ENCODE assay signal across 46 mouse cellular contexts in genomic region chr2:101610861-101611260, GRCm38 (mm10). TPM values are rescaled to one million over a fixed set of nuclear protein-coding genes. Genes with fewer than 3 reads are reported as not detected.
"Had no signal": no experiment of that assay in that cellular context is flagged by ENCODE, and none has a peak within 500 bp of the region (broad histone marks: within the 10 kb centered on the region; RNA-seq: fewer than 3 reads in every experiment).

No protein-coding gene starts in this region.

- H3K4me2 ChIP-seq: heart, embryonic 11.5 days; heart, embryonic 12.5 days; heart, embryonic 13.5 days; heart, embryonic 15.5 days; hindbrain, embryonic 12.5 days; hindbrain, embryonic 13.5 days; hindbrain, embryonic 14.5 days; hindbrain, embryonic 15.5 days; intestine, embryonic 15.5 days; kidney, embryonic 15.5 days had no signal

- H3K4me1 ChIP-seq: hindbrain, embryonic 15.5 days; intestine, embryonic 15.5 days had no signal

- ATAC-seq: hindbrain, embryonic 16.5 days; hindbrain, postnatal 0 days; inflammation-experienced regulatory T-cells, adult 6 months; intestine, embryonic 15.5 days; intestine, embryonic 16.5 days; intestine, postnatal 0 days had no signal

- H3K4me3 ChIP-seq: heart, adult 2 months; heart, embryonic 10.5 days; heart, embryonic 12.5 days; heart, embryonic 13.5 days; heart, embryonic 15.5 days; hindbrain, embryonic 10.5 days; hindbrain, embryonic 12.5 days; hindbrain, embryonic 13.5 days; hindbrain, embryonic 15.5 days; intestine, embryonic 15.5 days; kidney, embryonic 15.5 days had no signal

- DNase-seq: heart, adult 2 months; heart, postnatal 10 days; heart, postnatal 14 days; heart, postnatal 36 days; heart, postnatal 4 days; kidney, adult 11 months; kidney, adult 18-20 months; kidney, adult 2 months; kidney, adult 8-10 months; kidney, adult 9 months; kidney, postnatal 10 days; kidney, postnatal 14 days; kidney, postnatal 25 days; kidney, postnatal 36 days; kidney, postnatal 4 days; layer of hippocampus, adult 9-11 months had no signal

- H3K9me3 ChIP-seq: heart, embryonic 10.5 days; heart, embryonic 12.5 days; heart, embryonic 13.5 days; heart, embryonic 15.5 days; hindbrain, embryonic 10.5 days; hindbrain, embryonic 12.5 days; hindbrain, embryonic 13.5 days; hindbrain, embryonic 15.5 days; intestine, embryonic 15.5 days; kidney, embryonic 15.5 days had no signal

- H3K36me3 ChIP-seq: heart, embryonic 10.5 days; heart, embryonic 12.5 days; heart, embryonic 13.5 days; heart, embryonic 15.5 days; hindbrain, embryonic 12.5 days; hindbrain, embryonic 13.5 days; hindbrain, embryonic 15.5 days; intestine, embryonic 15.5 days had no signal

- H3K27me3 ChIP-seq: heart, embryonic 12.5 days; heart, embryonic 13.5 days; heart, embryonic 15.5 days; hindbrain, embryonic 12.5 days; hindbrain, embryonic 13.5 days; hindbrain, embryonic 15.5 days; intestine, embryonic 15.5 days; kidney, embryonic 15.5 days had no signal

- H3K27ac ChIP-seq: heart, adult 2 months; heart, embryonic 10.5 days; heart, embryonic 13.5 days; heart, embryonic 15.5 days; hindbrain, embryonic 10.5 days; hindbrain, embryonic 12.5 days; hindbrain, embryonic 13.5 days; hindbrain, embryonic 14.5 days; hindbrain, embryonic 15.5 days; hindbrain, postnatal 0 days; intestine, embryonic 15.5 days; kidney, embryonic 15.5 days; kidney, postnatal 0 days had no signal

- H3K9ac ChIP-seq: heart, embryonic 12.5 days; heart, embryonic 13.5 days; heart, embryonic 15.5 days; hindbrain, embryonic 12.5 days; hindbrain, embryonic 13.5 days; hindbrain, embryonic 14.5 days; hindbrain, embryonic 15.5 days; intestine, embryonic 15.5 days; kidney, embryonic 15.5 days had no signal

RNA-seq across cellular contexts. Expression of gene Rag2, which starts 13.7 kb away (rescaled TPM):
- total RNA-seq: heart, adult 2 months; heart, adult 8-10 months; heart, postnatal 25 days; heart, postnatal 36 days; heart, postnatal 4 days; hindbrain, postnatal 0 days; layer of hippocampus, adult 18-20 months; layer of hippocampus, adult 8-10 months; layer of hippocampus, postnatal 10 days; layer of hippocampus, postnatal 14 days; layer of hippocampus, postnatal 25 days had no signal
- polyA plus RNA-seq: heart, adult 2 months; heart, embryonic 10.5 days; heart, embryonic 11.5 days; heart, embryonic 12.5 days; heart, embryonic 14.5 days; heart, postnatal 0 days; hindbrain, embryonic 10.5 days; hindbrain, embryonic 15.5 days; hindbrain, embryonic 16.5 days; hindbrain, postnatal 0 days; inflammation-experienced regulatory T-cells, adult 6 months; intestine, postnatal 0 days; kidney, adult 2 months; kidney, embryonic 16.5 days; kidney, postnatal 0 days; large intestine, adult 2 months had no signal

RNA-seq across cellular contexts. Expression of gene Rag1, which starts 38.4 kb away (rescaled TPM):
- total RNA-seq: heart, postnatal 25 days had no signal
- polyA plus RNA-seq: heart, embryonic 10.5 days; heart, embryonic 11.5 days; heart, embryonic 12.5 days; heart, embryonic 14.5 days; inflammation-experienced regulatory T-cells, adult 6 months; intestine, embryonic 14.5 days; intestine, postnatal 0 days; kidney, adult 2 months; large intestine, adult 2 months had no signal
